Mouse (Mus musculus) heart, postnatal 0 days (tissue): Measurements from ENCODE around the gene Mob3b.

Experiments
- CTCF ChIP-seq: IDR thresholded peaks from 2 replicates; pipeline ENCODE4 v1.5.1; 2016; ENCODE audit warnings: antibody characterized with exemption, control low read depth, low read depth
- EP300 ChIP-seq: IDR thresholded peaks from 2 replicates; pipeline ENCODE4 v1.6.1; 2016; ENCODE audit warnings: antibody characterized with exemption, low read depth

GRCm38 (mm10) chr4:34987109-34987508, 170.2 kb downstream of the Mob3b start:
- TF ChIP-seq EP300 (no peak), CTCF (no peak)
